Mouse (Mus musculus) midbrain, embryonic 13.5 days (tissue): ENCODE measurements at regions not wholly inside any gene's neighbourhood (a gene's known extent, or its start where the extent isn't known, plus 50 kb on each side); places are given as distances from the start of the nearest gene placed in this dataset.
"Not testable (repeated sequence)": the region's sequence is repeated elsewhere in the genome, so short reads cannot be mapped to it uniquely, and the experiment has no call there.

Experiments used
- ATAC-seq: fragments of 200-750 bp; cut with Nextera tagmentation; 2 replicates; pipeline ENCODE4 v1.8.0; 2017; ENCODE audit warnings: mild to moderate bottlenecking, moderate TSS enrichment, moderate library complexity
- H3K27ac ChIP-seq: fragments of 300-500 bp; sonication (generic); 2 replicates; pipeline ENCODE4 v1.5.1; 2015; ENCODE audit warnings: inconsistent platforms, mild to moderate bottlenecking, moderate library complexity
- H3K27me3 ChIP-seq: fragments of 300-500 bp; sonication (generic); 2 replicates; pipeline ENCODE4 v1.6.1; 2015; ENCODE audit warnings: mild to moderate bottlenecking, inconsistent platforms
- H3K36me3 ChIP-seq: fragments of 300-500 bp; sonication (generic); 2 replicates; pipeline ENCODE4 v1.6.1; 2015; ENCODE audit warnings: mild to moderate bottlenecking, inconsistent platforms
- H3K4me1 ChIP-seq: fragments of 300-500 bp; sonication (generic); replicated peaks from 2 replicates; pipeline ENCODE4 v1.6.1; 2015; ENCODE audit warnings: inconsistent platforms
- H3K4me2 ChIP-seq: fragments of 300-500 bp; sonication (generic); replicated peaks from 2 replicates; pipeline ENCODE4 v1.6.1; 2015; ENCODE audit warnings: moderate library complexity, mild to moderate bottlenecking, inconsistent platforms
- H3K4me3 ChIP-seq: fragments of 300-500 bp; sonication (generic); replicated peaks from 2 replicates; pipeline ENCODE4 v1.5.1; 2015; ENCODE audit warnings: mild to moderate bottlenecking, inconsistent platforms
- H3K9ac ChIP-seq: fragments of 300-500 bp; sonication (generic); replicated peaks from 2 replicates; pipeline ENCODE4 v1.6.1; 2015; ENCODE audit warnings: mild to moderate bottlenecking, inconsistent platforms
- H3K9me3 ChIP-seq: fragments of 300-500 bp; sonication (generic); 2 replicates; pipeline ENCODE4 v1.6.1; 2016; ENCODE audit warnings: mild to moderate bottlenecking, inconsistent platforms
- WGBS: fragments of 180-500 bp; shearing (Covaris S2); methylation state at CpG from one replicate; pipeline ENCODE4 v1.1.7; 2015; 5-methylcytosine and 5-hydroxymethylcytosine counted together

GRCm38 (mm10) chr3:120471878-120472444, 687.7 kb upstream of the Ptbp2 start:
- Histone ChIP-seq H3K27ac (peak overlapping the region; percentile 79), H3K36me3 (no peaks in the 10 kb centered on the region), H3K9me3 (no peaks in the 10 kb centered on the region), H3K27me3 (no peaks in the 10 kb centered on the region), H3K9ac (no peak overlapping the region), H3K4me3 (no peak overlapping the region), H3K4me2 (0 out of 2 replicates have a peak overlapping the region, but pooled peaks have one; percentile 32), H3K4me1 (peaks cover 22% of the 10 kb centered on the region)
- WGBS = 24% methylated on average over 2 of the region's 2 CpGs
- peak; percentile 77 for ATAC-seq

GRCm38 (mm10) chr3:120468887-120469286, 684.6 kb upstream of the Ptbp2 start:
- Histone ChIP-seq H3K27ac (no peak overlapping the region), H3K4me2 (no peak overlapping the region), H3K9ac (no peak overlapping the region), H3K27me3 (no peaks in the 10 kb centered on the region), H3K4me3 (no peak overlapping the region), H3K4me1 (peaks cover 22% of the 10 kb centered on the region), H3K9me3 (no peaks in the 10 kb centered on the region), H3K36me3 (no peaks in the 10 kb centered on the region)
- 72% methylated on average over 2 of the region's 2 CpGs for WGBS
- ATAC-seq = no peak

GRCm38 (mm10) chr3:120460717-120461116, 676.5 kb upstream of the Ptbp2 start:
- no peaks in the 10 kb centered on the region for H3K27me3 ChIP-seq
- no peaks in the 10 kb centered on the region for H3K4me1 ChIP-seq
- H3K4me3 ChIP-seq = no peak overlapping the region
- no peak for ATAC-seq
- no peak overlapping the region for H3K9ac ChIP-seq
- H3K36me3 ChIP-seq = no peaks in the 10 kb centered on the region
- H3K4me2 ChIP-seq = no peak overlapping the region
- no peaks in the 10 kb centered on the region for H3K9me3 ChIP-seq
- no peak overlapping the region for H3K27ac ChIP-seq

GRCm38 (mm10) chr3:120457912-120458311, 673.6 kb upstream of the Ptbp2 start:
- Histone ChIP-seq H3K27ac (no peak overlapping the region), H3K4me1 (no peaks in the 10 kb centered on the region), H3K4me2 (no peak overlapping the region), H3K9me3 (no peaks in the 10 kb centered on the region), H3K4me3 (no peak overlapping the region), H3K9ac (no peak overlapping the region), H3K36me3 (no peaks in the 10 kb centered on the region), H3K27me3 (no peaks in the 10 kb centered on the region)
- WGBS = 91% methylated on average over 7 of the region's 7 CpGs
- no peak for ATAC-seq

- Histone ChIP-seq H3K9me3 (no peaks in the 10 kb centered on the region), H3K4me2 (no peak overlapping the region), H3K27ac (no peak overlapping the region), H3K27me3 (no peaks in the 10 kb centered on the region), H3K9ac (no peak overlapping the region), H3K36me3 (no peaks in the 10 kb centered on the region), H3K4me1 (no peaks in the 10 kb centered on the region), H3K4me3 (no peak overlapping the region)
- 88% methylated on average over 4 of the region's 4 CpGs for WGBS
- no peak for ATAC-seq
Measured at GRCm38 (mm10) chr3:120441127-120441526, 656.9 kb upstream of the Ptbp2 start.

- no peak for ATAC-seq
- no peaks in the 10 kb centered on the region for H3K27me3 ChIP-seq
- no peak overlapping the region for H3K9ac ChIP-seq
- H3K9me3 ChIP-seq = no peaks in the 10 kb centered on the region
- WGBS = 93% methylated on average over 2 of the region's 2 CpGs
- no peak overlapping the region for H3K27ac ChIP-seq
- H3K4me3 ChIP-seq = no peak overlapping the region
- no peaks in the 10 kb centered on the region for H3K4me1 ChIP-seq
- H3K36me3 ChIP-seq = no peaks in the 10 kb centered on the region
- no peak overlapping the region for H3K4me2 ChIP-seq
Measured at GRCm38 (mm10) chr3:120430285-120430684, 646.0 kb upstream of the Ptbp2 start.

- no peak overlapping the region for H3K27ac ChIP-seq
- WGBS = 90% methylated on average over 3 of the region's 3 CpGs
- H3K4me3 ChIP-seq = no peak overlapping the region
- no peaks in the 10 kb centered on the region for H3K9me3 ChIP-seq
- no peaks in the 10 kb centered on the region for H3K27me3 ChIP-seq
- no peak overlapping the region for H3K9ac ChIP-seq
- H3K4me1 ChIP-seq = no peaks in the 10 kb centered on the region
- no peaks in the 10 kb centered on the region for H3K36me3 ChIP-seq
- ATAC-seq = no peak
- H3K4me2 ChIP-seq = no peak overlapping the region
Measured at GRCm38 (mm10) chr3:120416634-120417033, 632.4 kb upstream of the Ptbp2 start.

- no peak for ATAC-seq
- 40% methylated on average over 6 of the region's 6 CpGs for WGBS
- no peak overlapping the region for H3K27ac ChIP-seq
Measured at GRCm38 (mm10) chr3:120375688-120376289, 591.5 kb upstream of the Ptbp2 start.

GRCm38 (mm10) chr3:120342747-120343377, 558.6 kb upstream of the Ptbp2 start:
- H3K27me3 ChIP-seq = no peaks in the 10 kb centered on the region
- no peak overlapping the region for H3K4me2 ChIP-seq
- no peaks in the 10 kb centered on the region for H3K36me3 ChIP-seq
- no peak overlapping the region for H3K27ac ChIP-seq
- WGBS = 54% methylated on average over 4 of the region's 4 CpGs
- H3K4me3 ChIP-seq = no peak overlapping the region
- ATAC-seq = peak; percentile 68; the same call in 1 of the 2 replicates
- no peaks in the 10 kb centered on the region for H3K9me3 ChIP-seq
- H3K9ac ChIP-seq = no peak overlapping the region
- no peaks in the 10 kb centered on the region; the same call in 1 of the 2 replicates for H3K4me1 ChIP-seq

More at GRCm38 (mm10) chr3:120375688-120376289, 591.5 kb upstream of the Ptbp2 start:
- Histone ChIP-seq H3K9ac (no peak overlapping the region), H3K27me3 (no peaks in the 10 kb centered on the region), H3K4me3 (no peak overlapping the region), H3K36me3 (no peaks in the 10 kb centered on the region), H3K9me3 (no peaks in the 10 kb centered on the region), H3K4me2 (no peak overlapping the region), H3K4me1 (no peaks in the 10 kb centered on the region)

- no peaks in the 10 kb centered on the region; the same call in 1 of the 2 replicates for H3K4me1 ChIP-seq
- H3K4me2 ChIP-seq = no peak overlapping the region
- H3K27me3 ChIP-seq = no peaks in the 10 kb centered on the region
- H3K9ac ChIP-seq = no peak overlapping the region; the same call in 1 of the 2 replicates
- 57% methylated on average over 2 of the region's 2 CpGs for WGBS
- H3K27ac ChIP-seq = peak overlapping the region; percentile 58; the same call in 1 of the 2 replicates
- no peaks in the 10 kb centered on the region for H3K9me3 ChIP-seq
- no peak overlapping the region for H3K4me3 ChIP-seq
- no peaks in the 10 kb centered on the region for H3K36me3 ChIP-seq
- ATAC-seq = no peak
Measured at GRCm38 (mm10) chr3:120341882-120342281, 557.6 kb upstream of the Ptbp2 start.

- Histone ChIP-seq H3K9me3 (no peaks in the 10 kb centered on the region), H3K27ac (0 out of 2 replicates have a peak overlapping the region, but pooled peaks have one; percentile 7)
- ATAC-seq = no peak
Measured at GRCm38 (mm10) chr3:120335843-120336585, 551.7 kb upstream of the Ptbp2 start.

GRCm38 (mm10) chr3:120307042-120307441, 522.8 kb upstream of the Ptbp2 start:
- H3K9ac ChIP-seq, H3K27ac ChIP-seq, H3K36me3 ChIP-seq, H3K4me3 ChIP-seq, H3K27me3 ChIP-seq, H3K9me3 ChIP-seq, H3K4me1 ChIP-seq, ATAC-seq, H3K4me2 ChIP-seq: not testable (repeated sequence)
- 98% methylated on average over 3 of the region's 3 CpGs for WGBS

More at GRCm38 (mm10) chr3:120335843-120336585, 551.7 kb upstream of the Ptbp2 start:
- H3K27me3 ChIP-seq = no peaks in the 10 kb centered on the region
- H3K4me1 ChIP-seq = no peaks in the 10 kb centered on the region
- no peak overlapping the region for H3K9ac ChIP-seq
- WGBS = 67% methylated on average over 7 of the region's 7 CpGs
- no peak overlapping the region for H3K4me2 ChIP-seq
- H3K36me3 ChIP-seq = no peaks in the 10 kb centered on the region
- no peak overlapping the region for H3K4me3 ChIP-seq
